Mouse (Mus musculus) adrenal gland, postnatal 10 days (tissue): ENCODE results near the gene Gpc3. TPM values are rescaled to one million over a fixed set of nuclear protein-coding genes. Genes with fewer than 3 reads are reported as not detected.

ENCODE experiments used
- DNase-seq: peaks from one replicate; pipeline ENCODE4 v3.0.0; 2021; ENCODE audit warnings: mixed read lengths
- long read RNA-seq, 2 experiments: library from polyadenylated mRNA; stranded (forward); transcript quantifications; one replicate each; pipeline ENCODE4 v2.0.0; 2021
- total RNA-seq, 2 experiments: library from RNA; stranded (reverse); gene quantifications; 2 replicates each; pipeline ENCODE4 v1.2.3; 2021

The Gpc3 gene
- total RNA-seq: 100 to 1,000 TPM in 1 of 2 experiments, 10 to 100 TPM in 1; 96.6 to 113 TPM
- long read RNA-seq, experiment 1, transcript Gpc3-201 (8 exons, 2,216 nt): major isoform, 90 of 100 reads
- long read RNA-seq, experiment 1, partial matches to known transcripts: 10 of 100 reads
- long read RNA-seq, experiment 1, other reads (novel, unspliced or antisense): 0 of 100 reads
- long read RNA-seq, experiment 2, transcript Gpc3-201 (8 exons, 2,216 nt): major isoform, 48 of 53 reads
- long read RNA-seq, experiment 2, partial matches to known transcripts: 4 of 53 reads
- long read RNA-seq, experiment 2, other reads (novel, unspliced or antisense): 1 of 53 reads

DNA sequence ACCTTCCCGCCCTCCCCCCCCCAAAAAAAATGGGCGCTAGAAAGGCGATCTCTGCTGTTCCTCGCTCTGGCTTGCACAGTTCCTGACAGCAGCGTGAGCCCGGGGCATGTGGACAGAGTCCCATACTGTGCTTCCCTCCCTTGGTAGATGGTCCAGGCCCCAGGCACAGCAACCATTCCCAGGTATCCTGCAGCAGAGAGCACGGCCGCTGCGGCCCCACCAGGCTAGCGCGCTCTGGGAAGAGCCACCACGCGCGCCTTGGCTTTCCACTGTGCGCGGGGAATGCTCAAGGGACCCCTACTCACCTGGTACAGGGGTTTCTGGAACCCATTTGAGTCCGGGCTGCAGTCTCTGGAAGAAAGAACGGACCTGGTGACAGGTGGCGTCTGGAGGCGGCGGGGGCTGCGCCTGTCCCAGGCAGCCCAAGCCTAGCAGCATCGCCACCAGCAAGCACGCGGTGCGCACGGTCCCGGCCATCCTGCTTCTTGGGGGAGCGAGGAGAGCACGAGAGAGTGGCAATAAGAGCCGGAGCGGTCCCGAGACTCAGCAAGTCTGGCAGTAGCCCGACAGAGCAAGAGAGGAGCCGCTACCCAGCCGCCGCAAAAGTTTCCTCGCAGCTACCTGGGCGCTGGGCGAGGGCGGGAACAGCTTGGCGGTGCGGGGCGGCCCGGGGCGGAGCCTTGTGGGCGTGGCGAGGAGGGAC is at the start of gene Gpc3:
Gene Gpc3, minus strand, starts transcription at position 623 of the 703 bp plus-strand sequence.
- DNase-seq: peak; percentile 82

DNA sequence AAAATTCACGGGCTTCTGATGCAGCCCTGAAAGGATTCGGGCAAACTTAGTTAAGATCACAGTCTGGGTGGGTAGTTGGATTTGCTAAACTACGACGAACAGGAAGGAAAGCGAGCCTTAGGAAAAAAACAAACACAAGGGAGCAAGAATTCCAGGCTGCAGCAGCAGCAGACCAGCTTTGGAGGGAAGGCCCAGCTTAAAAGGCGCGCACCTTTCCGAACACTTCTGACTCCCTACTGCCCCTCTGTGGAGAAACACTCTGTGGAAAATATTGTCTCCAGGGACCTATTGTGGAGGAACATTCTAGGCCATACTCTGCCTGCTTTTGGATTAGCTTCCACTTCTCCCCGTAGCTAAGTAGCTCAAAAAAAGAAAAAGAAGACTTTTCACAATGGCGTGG is 38.2 kb upstream of the Gpc3 start:
- peak; percentile 53 for DNase-seq

DNA sequence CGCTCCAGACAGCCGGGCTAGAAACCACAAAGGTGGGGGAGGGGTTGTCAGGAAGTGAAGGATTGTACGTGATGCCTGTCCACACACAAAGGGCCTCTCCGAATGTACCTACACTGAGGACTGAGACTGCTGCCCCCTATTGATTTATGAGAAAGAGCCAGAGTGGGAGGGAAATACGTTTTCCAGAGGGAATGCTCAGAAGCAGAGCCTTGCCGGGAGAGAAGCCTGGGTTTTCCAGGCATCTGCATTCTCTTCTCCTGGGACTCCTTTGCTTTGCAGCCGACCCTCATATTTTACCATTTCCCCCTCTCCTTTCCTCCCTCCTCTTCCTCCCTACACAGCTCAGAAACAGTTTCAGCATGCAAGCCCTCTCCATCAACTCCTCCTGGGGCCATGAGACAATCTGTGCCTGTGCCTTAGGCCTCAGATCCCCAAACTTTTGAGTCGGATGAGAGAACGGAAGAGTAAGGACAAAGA is 37.8 kb upstream of the Gpc3 start:
- peak; percentile 3 for DNase-seq

DNA sequence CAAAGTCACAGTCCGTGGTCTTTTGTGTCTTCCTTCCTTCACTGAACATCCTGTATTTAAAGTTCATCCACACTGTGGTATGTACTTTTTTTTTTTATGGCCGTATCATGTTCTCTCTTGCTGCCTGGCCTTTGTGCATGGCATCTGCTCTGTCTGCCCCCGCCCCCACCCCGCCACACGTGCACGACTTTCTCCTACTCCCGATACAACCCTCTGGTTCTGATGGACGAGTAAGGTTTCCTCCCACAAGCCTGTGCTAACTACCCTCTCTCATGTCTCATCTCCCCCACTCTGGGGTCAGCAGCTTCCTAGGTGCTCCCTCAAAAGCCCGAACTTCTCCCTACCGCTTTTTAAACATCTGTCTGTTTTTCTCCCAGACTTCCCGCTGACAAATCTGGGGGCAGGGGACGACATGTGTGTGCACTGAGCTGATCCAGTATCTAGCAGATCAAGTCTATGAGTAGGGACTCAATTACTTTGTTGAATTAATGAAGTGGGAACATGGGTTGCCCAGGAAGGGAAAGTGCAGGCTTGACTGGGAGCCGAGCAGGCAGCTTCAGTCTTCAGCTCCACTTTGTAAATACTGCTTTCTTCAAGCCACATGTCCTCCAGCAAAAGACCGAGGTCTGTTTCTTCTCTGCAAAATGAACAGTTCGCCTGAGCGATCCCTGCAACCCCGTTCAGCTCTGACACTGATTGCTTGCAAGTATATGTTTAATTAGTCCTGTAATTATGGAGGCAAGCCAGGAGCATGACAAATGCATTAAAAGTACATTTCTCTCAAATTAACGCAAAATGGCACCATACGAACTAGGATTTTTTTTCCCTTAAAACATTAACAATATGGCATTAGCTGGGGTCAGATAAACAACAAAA is 35.4 kb upstream of the Gpc3 start:
- DNase-seq: no peak

DNA sequence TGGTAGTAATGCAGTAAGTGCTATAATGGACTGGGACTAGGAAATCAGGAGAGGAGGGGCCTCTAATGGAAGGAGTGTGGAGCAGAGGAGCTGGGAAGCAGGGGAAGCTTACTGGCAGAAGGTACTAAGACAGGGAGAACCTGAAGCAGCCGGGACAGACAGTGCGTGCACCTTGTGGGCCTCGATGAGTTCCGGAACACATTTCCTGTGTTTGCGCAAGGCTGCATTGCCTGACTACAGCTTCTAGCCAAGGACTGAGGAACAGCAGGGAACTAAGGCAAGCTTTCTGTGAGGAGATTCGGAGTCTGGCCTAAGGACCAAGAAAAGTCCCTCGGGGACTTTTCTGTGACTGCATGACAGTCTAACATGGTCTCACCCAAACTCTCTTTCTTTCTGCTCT is 30.6 kb upstream of the Gpc3 start:
- no peak for DNase-seq

DNA sequence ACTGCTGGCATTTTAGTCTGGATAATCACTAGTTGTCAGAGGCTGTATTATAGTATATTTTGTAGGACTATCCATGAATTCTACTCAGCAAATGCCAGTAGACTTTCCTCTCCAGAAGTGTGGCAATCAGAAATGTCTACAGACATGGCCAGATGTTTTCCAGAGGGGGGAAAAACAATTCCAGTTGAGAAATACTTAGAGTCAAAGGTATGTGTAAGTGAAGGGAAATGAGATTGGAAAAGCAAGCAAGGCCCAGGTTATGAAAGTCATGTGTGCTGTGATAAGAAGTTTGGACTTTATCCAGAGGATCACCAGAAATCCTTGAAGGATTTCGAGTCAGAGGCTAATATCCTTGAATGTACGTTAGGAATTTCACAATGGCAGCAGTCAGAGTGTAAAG is 29.6 kb upstream of the Gpc3 start:
- no peak for DNase-seq

DNA sequence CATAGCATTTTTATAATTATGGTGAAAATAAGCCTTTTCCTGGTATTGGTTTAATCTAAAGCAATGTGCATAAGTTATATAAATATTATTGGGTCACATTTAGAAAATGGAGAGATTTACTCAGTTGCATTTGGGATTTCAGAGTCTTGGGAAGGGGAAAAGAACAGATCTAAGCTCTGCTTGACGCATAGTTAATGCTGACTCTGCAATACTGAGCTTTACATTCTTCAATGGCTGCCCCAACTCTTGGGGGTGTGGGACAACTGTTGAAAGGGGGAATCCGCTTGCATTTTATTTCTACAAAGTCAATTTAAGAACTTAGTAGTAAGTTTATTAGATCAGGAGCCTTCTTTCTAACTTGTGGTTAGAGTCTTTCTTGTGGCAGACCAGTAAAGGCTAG is 28.4 kb upstream of the Gpc3 start:
- no peak for DNase-seq

DNA sequence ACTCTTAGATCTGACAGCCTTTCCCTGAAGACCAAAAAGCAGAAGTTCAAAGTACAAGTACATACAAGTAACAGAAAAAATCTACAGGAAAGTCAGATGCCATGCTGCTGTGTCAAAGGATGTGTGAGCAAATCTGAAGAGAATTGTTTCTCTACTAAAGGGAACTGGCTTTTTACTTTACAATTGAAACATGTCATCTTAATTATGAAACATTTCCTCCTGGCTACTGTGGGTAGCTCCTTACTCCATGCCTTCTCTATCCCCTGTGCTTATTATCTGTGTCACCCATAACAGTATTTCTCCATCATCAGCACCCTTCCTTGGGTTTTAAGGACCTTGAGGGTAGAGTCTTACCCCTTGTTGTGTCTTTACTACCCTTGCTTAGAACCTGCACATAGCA is 23.7 kb upstream of the Gpc3 start:
- no peak for DNase-seq

DNA sequence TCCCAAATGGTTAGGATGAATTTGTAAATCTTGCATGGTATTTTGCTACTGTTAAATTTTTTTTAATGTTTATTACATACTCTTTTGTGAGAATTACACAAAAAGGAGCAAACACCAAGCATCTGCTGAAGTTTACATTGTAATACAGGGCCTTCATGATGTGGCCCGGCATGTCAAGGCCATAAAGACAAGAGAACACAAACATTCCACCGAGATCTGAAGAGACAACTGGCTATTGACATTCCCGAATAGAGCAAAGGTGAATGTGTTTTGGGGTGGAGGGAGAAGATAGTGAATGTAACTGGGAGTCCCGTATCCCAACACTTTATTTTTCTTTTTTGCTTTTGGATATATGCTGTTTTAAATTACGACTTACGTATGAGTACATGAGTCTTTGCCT is 20.2 kb upstream of the Gpc3 start:
- DNase-seq: no peak

DNA sequence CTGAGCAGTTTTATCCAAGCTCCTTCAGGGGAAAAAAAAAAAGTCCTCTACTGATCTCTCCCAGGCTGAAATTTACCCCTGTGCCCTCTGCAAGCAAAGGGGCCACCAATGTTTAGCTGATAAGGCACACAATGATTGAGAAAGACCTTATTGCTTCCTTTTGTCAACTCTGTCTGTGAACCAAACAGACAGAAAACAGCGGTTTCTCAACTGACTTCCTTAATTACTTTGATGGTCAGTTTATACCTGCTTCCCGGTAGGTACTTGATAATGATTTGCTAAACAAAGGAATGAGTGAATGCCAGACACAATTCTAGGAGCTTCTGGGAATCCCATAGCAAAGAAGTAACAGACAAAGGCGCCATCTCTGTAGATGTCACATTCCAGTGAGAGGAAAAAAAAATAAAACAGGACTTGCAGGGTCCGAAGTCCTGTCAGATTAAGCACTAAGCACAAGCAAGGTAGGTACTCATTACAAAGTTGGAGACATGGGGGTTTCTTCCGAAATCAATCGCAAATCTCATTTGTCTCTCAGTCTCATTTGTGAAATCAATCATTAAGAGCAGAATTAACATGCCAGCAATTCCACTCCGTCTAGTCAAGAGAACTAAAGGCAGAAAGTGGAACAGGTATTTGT is 19.1 kb upstream of the Gpc3 start:
- no peak for DNase-seq

DNA sequence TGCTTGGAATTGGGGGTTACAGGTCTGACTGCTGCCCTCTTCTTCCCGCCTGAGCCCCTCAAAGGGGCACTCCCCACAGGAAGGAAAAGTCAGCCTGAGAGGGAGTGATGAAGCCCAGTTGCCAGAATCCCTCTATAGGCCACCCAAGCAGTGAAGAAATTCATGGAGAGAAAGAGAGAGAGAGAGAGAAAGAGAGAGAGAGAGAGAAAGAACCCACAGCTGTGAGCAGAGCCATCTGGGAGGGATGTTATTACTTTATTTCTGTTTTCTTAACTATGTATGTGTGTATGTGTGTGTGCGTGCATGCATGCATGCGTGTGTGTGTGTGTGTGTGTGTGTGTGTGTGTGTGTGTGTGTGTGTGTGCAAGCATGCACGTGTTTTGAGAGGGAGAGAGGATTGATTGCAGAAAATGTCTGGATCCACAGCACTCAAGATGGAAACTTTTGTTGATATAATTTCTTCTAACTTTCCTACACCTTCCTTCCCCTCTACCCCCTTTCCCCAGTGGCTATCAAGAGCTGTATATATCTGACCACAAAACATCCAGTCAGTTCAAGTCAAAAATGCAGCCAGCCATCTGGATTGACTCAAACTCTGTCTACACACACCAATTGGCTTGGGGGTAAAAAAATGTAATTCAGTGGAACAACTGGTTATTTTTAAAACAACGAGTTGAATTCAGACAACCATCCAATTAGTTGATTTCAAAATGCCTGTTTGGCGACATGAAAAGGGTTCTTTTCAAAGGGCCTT is 13.4 kb upstream of the Gpc3 start:
- DNase-seq: no peak

DNA sequence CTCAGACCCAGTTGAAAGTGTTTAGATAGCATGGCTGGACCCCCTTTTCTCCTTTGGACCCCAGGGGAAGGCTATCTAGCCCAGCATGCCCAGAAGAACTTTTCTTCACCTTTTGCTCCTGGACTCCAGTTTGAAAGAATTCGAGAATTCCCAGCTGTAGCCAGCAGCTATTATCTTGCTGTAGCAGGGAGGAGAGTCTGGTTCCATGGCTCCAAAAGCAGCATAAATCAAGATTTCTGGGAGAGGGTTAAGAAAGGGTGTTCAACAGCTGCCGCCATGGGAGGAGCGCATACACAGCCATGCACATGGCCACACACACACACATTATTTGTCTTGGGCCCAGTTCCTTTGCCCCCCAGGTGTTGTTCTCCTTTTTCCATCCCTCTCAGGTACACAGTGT is 4.1 kb upstream of the Gpc3 start:
- no peak for DNase-seq

DNA sequence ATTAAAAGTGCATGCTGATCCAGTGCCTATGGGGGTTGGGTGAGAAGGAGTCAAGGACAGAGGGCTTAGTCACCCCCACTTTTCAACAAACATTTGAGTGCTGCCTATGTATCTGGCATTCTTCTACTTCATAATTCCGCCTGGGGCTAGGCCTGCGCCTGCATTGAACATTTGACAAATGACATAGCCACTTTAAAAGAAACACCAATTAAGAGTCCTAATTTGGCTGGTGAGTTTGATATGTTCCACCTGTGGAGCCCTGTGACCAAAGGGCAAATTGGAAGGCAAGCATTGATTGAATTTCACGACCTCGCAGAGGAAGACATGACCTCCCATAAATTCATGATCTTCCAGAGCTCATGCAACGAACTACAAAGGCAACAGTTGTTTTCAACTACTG is 2.4 kb upstream of the Gpc3 start:
- DNase-seq: no peak

DNA sequence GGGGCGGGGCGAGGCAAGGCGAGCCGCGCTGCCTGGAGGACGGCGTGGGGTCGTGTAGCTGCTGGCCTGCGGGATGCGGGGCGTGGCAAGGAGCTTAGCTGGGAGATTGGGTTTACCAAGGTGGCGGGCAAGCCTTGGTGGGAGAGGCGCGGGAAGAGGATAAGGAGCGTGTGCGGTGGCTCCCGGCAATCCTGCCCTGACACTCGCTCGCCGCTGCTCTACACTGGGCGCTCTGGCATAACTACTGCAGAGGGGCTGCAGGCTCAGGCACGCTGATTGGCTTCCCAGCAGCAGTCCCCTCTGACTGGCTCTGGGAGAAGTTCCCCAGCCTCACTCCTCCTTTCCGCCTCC is 256 bp upstream of the Gpc3 start:
- no peak for DNase-seq

DNA sequence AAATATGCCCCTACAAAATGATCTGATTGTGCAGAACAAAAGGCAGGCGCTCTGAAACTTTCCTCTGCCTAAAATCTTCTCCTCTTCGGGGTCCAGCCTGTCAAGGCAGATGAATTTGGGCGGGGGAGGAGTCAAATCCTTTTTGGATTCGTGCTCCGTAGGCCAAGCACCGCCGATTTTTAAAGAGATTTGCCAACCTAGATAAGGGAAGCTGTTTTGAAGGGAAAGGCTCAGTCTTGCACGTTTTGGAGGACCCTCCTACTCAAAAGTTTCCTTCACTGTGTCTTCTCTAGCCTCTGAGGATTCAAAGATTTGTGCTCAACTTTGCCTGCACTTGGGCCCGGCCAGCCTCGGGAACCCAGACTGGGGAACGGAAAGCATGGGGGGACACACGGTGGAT is 944 bp downstream of the Gpc3 start:
- peak; percentile 2 for DNase-seq

DNA sequence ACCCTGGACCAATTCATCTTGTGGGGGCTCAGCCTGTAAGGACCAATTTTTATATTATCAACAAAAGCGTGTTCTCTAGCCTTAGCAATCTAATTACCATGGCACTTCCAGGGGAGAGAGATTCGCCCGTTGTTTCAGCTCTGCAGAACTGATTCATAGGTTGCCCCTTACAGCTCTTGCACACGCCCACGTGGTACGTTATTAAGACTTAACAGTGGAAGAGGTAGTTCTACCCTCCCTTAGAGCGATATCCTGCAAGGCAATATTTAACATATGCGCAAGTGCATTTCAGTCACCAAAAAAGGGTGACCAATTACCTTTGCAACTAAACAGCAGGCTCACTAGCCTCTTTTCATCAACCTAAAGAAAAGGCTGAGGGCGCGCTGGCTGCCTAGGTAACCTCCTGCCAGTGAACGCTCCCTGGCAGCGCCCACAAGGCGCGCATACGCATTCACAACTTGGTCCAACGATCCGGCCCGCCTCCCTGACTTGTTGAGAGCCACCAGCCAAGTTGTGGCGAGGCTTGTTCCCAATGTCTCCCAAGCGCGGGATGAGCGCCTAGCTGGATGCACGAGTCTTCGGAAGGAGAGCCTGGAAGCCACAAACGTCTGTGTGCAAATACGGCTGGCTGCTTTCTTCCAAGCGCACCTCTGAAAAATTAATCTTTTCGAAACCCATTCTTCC is 1.6 kb downstream of the Gpc3 start:
- peak; percentile 10 for DNase-seq

DNA sequence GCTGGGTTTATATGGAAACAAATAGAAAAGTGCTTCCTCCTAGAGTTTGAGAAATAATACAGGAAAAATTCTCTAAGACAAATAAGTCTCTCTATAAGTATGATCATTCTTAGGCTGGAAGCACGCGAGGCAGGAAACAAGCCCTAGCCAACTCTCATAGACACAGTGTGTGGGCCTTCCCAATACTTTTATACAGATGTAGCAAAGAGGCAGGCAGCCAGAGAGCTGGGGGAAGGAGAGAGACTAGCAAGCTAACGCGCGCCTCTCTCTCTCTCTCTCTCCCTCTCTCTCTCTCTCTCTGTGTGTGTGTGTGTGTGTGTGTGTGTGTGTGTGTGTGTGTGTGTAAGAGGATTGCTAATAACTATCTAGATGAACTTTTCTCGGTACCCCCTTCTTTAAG is 2.2 kb downstream of the Gpc3 start:
- DNase-seq: no peak

DNA sequence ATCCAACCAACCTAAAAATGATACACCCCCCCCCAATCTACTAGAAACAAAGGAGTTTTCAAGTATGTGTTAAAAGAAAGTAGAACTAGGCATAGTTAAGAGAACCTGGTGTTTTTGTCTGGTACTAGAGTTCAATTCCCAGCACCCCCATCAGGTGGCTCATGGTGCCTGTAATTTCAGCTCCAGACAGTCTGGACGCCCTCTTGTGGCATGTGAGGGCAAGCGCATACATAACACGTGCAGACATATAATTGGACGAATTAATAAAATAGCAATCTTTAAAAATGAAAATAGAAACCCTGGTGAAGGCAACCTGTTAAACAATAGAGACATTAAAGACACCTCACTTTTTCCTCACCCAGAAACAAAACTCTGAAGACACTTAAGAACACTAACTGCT is 10.6 kb downstream of the Gpc3 start:
- no peak for DNase-seq

DNA sequence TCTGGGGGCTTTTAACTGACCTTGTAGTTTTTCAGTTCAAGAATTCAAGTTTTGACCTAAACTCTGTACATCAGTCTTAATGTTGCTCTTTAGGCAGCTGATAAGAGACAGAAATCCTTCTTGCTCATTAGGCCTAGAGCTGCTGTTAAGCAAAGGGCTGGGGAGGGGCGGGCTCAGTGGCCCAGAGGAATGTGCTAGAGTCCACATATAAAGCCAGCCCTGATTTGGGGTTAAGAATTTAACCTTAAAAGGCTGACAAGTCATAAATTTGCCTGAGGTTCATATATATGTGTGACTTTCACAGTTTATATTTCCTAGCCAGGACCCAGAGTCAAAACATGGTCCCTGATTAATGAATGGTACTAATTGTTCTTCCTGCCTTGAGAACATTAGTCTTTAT is 14.5 kb downstream of the Gpc3 start:
- DNase-seq: no peak

DNA sequence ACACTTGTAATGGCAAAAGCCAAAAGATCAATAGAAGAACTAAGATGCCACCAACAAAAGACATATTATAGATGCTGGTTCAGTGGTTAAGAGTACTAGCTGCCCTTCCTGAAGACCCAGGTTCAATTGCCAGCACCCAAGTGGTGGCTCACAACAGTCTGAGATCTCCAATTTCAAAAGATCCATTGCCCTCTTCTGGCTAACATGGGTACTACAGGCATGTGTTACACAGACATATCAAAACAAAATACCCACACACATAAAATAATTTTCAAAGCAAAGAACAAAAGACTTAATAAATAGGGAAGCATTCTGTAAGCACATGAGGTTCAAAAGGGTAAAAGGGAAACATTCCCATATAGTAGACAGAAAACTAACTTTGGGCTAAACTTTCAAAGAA is 26.1 kb downstream of the Gpc3 start:
- DNase-seq: no peak

DNA sequence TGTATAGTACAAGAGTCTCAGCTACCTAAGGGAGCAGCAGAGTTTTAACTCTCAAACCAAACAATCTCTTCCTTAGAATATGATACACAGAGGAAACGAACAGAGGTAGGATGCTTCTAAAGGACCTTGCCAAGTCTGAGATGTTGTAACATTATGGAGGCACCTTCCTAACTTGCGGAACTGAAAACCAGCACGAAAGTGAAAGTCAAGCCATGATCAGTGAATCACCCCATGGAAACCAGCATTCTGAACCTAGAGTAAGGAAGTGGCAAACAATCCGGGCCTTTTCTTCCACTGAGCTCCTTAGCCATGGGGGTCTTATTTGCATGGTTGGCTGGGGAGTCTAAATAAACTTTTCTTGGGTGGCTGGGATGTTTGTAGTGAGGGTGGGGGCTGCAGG is 53.8 kb downstream of the Gpc3 start:
- DNase-seq: no peak
